Mouse (Mus musculus) neural tube, embryonic 14.5 days (tissue): ENCODE measurements at regions not wholly inside any gene's neighbourhood (a gene's known extent, or its start where the extent isn't known, plus 50 kb on each side); places are given as distances from the start of the nearest gene placed in this dataset.
"Not testable (repeated sequence)": the region's sequence is repeated elsewhere in the genome, so short reads cannot be mapped to it uniquely, and the experiment has no call there.

ENCODE experiments used
- ATAC-seq: fragments of 200-750 bp; cut with Nextera tagmentation; 2 replicates; pipeline ENCODE4 v1.8.0; 2017; ENCODE audit warnings: low read depth, mild to moderate bottlenecking, moderate TSS enrichment, moderate library complexity
- H3K27ac ChIP-seq: fragments of 300-500 bp; sonication (generic); 2 replicates; pipeline ENCODE4 v1.5.1; 2014; ENCODE audit warnings: low read depth, mild to moderate bottlenecking, control low read depth, low read length, moderate library complexity, mixed read lengths
- H3K27me3 ChIP-seq: fragments of 300-500 bp; sonication (generic); 2 replicates; pipeline ENCODE4 v1.6.1; 2014; ENCODE audit warnings: low read length; ENCODE audit not compliant: control insufficient read depth, insufficient read depth
- H3K36me3 ChIP-seq: fragments of 300-500 bp; sonication (generic); 2 replicates; pipeline ENCODE4 v1.6.1; 2014; ENCODE audit warnings: low read length, mixed read lengths; ENCODE audit not compliant: control insufficient read depth, insufficient read depth
- H3K4me1 ChIP-seq: fragments of 300-500 bp; sonication (generic); 2 replicates; pipeline ENCODE4 v1.6.1; 2014; ENCODE audit warnings: low read length; ENCODE audit not compliant: control insufficient read depth, insufficient read depth
- H3K4me2 ChIP-seq: fragments of 300-500 bp; sonication (generic); 2 replicates; pipeline ENCODE4 v1.6.1; 2014; ENCODE audit warnings: mild to moderate bottlenecking, low read depth, low read length, control low read depth
- H3K4me3 ChIP-seq: fragments of 300-500 bp; sonication (generic); 2 replicates; pipeline ENCODE4 v1.5.1; 2014; ENCODE audit warnings: low read depth, low read length, control low read depth, mixed read lengths
- H3K9ac ChIP-seq: fragments of 300-500 bp; sonication (generic); replicated peaks from 2 replicates; pipeline ENCODE4 v1.6.1; 2014; ENCODE audit warnings: low read depth, mild to moderate bottlenecking, control low read depth, low read length, mixed read lengths
- H3K9me3 ChIP-seq: fragments of 300-500 bp; sonication (generic); 2 replicates; pipeline ENCODE4 v1.6.1; 2016; ENCODE audit warnings: low read length; ENCODE audit not compliant: control insufficient read depth
- WGBS: fragments of 180-500 bp; shearing (Covaris S2); extraction: QIAGEN DNeasy Blood & Tissue Kit; methylation state at CpG from one replicate; pipeline ENCODE4 v1.1.7; 2014; 5-methylcytosine and 5-hydroxymethylcytosine counted together

- ATAC-seq: no peak
- H3K4me1 ChIP-seq: no peaks in the 10 kb centered on the region
- H3K36me3 ChIP-seq: no peaks in the 10 kb centered on the region
- no peak overlapping the region for H3K27ac ChIP-seq
- H3K4me2 ChIP-seq: no peak overlapping the region
- H3K9me3 ChIP-seq: no peaks in the 10 kb centered on the region
- H3K9ac ChIP-seq: no peak overlapping the region
- WGBS: 68% methylated on average over 1 of the region's 1 CpGs
- no peaks in the 10 kb centered on the region for H3K27me3 ChIP-seq
- H3K4me3 ChIP-seq: no peak overlapping the region
Observed at GRCm38 (mm10) chr14:17513756-17514155, 146.3 kb upstream of the Thrb start.

GRCm38 (mm10) chr14:17522696-17523095 lies 137.4 kb upstream of the Thrb start:
- no peaks in the 10 kb centered on the region for H3K36me3 ChIP-seq
- H3K4me2 ChIP-seq: no peak overlapping the region
- no peaks in the 10 kb centered on the region for H3K4me1 ChIP-seq
- H3K9ac ChIP-seq: no peak overlapping the region
- no peak overlapping the region for H3K4me3 ChIP-seq
- no peak overlapping the region for H3K27ac ChIP-seq
- no peaks in the 10 kb centered on the region for H3K27me3 ChIP-seq
- 91% methylated on average over 3 of the region's 3 CpGs for WGBS
- no peaks in the 10 kb centered on the region for H3K9me3 ChIP-seq
- ATAC-seq: no peak

GRCm38 (mm10) chr14:17523916-17524315 lies 136.1 kb upstream of the Thrb start:
- Histone ChIP-seq H3K27me3 (no peaks in the 10 kb centered on the region), H3K27ac (no peak overlapping the region), H3K4me3 (no peak overlapping the region), H3K9me3 (no peaks in the 10 kb centered on the region), H3K36me3 (no peaks in the 10 kb centered on the region), H3K4me1 (no peaks in the 10 kb centered on the region), H3K4me2 (no peak overlapping the region), H3K9ac (no peak overlapping the region)
- WGBS: 73% methylated on average over 4 of the region's 4 CpGs
- ATAC-seq: no peak

GRCm38 (mm10) chr14:17539322-17539721 lies 120.7 kb upstream of the Thrb start:
- ATAC-seq: no peak
- Histone ChIP-seq H3K4me3 (no peak overlapping the region), H3K27me3 (no peaks in the 10 kb centered on the region), H3K9me3 (no peaks in the 10 kb centered on the region), H3K9ac (no peak overlapping the region), H3K27ac (no peak overlapping the region), H3K4me2 (no peak overlapping the region), H3K36me3 (no peaks in the 10 kb centered on the region), H3K4me1 (no peaks in the 10 kb centered on the region)
- WGBS: 91% methylated on average over 1 of the region's 1 CpGs

- ATAC-seq: no peak
- WGBS: 96% methylated on average over 1 of the region's 1 CpGs
- H3K27me3 ChIP-seq: no peaks in the 10 kb centered on the region
- H3K9me3 ChIP-seq: no peaks in the 10 kb centered on the region
- no peaks in the 10 kb centered on the region for H3K36me3 ChIP-seq
- H3K4me2 ChIP-seq: no peak overlapping the region
- H3K9ac ChIP-seq: no peak overlapping the region
- no peak overlapping the region for H3K27ac ChIP-seq
- no peaks in the 10 kb centered on the region for H3K4me1 ChIP-seq
- H3K4me3 ChIP-seq: no peak overlapping the region
Observed at GRCm38 (mm10) chr14:17556458-17556857, 103.6 kb upstream of the Thrb start.

- H3K36me3 ChIP-seq, H3K4me3 ChIP-seq, H3K27ac ChIP-seq, H3K9ac ChIP-seq, H3K4me2 ChIP-seq, H3K27me3 ChIP-seq, H3K9me3 ChIP-seq, H3K4me1 ChIP-seq, ATAC-seq: not testable (repeated sequence)
- 46% methylated on average over 3 of the region's 3 CpGs for WGBS
Observed at GRCm38 (mm10) chr14:17560001-17560400, 100.1 kb upstream of the Thrb start.

- Histone ChIP-seq H3K36me3 (no peaks in the 10 kb centered on the region), H3K9me3 (no peaks in the 10 kb centered on the region), H3K4me1 (no peaks in the 10 kb centered on the region), H3K4me3 (no peak overlapping the region), H3K27ac (no peak overlapping the region), H3K4me2 (no peak overlapping the region), H3K27me3 (no peaks in the 10 kb centered on the region), H3K9ac (no peak overlapping the region)
- 57% methylated on average over 1 of the region's 1 CpGs for WGBS
- no peak for ATAC-seq
Observed at GRCm38 (mm10) chr14:17567927-17568326, 92.1 kb upstream of the Thrb start.

GRCm38 (mm10) chr14:17569087-17569636 lies 90.9 kb upstream of the Thrb start:
- no peaks in the 10 kb centered on the region for H3K36me3 ChIP-seq
- H3K27me3 ChIP-seq: no peaks in the 10 kb centered on the region
- no peak for ATAC-seq
- no peak overlapping the region for H3K4me2 ChIP-seq
- H3K4me1 ChIP-seq: no peaks in the 10 kb centered on the region
- H3K9ac ChIP-seq: no peak overlapping the region
- H3K27ac ChIP-seq: no peak overlapping the region
- H3K4me3 ChIP-seq: no peak overlapping the region
- H3K9me3 ChIP-seq: no peaks in the 10 kb centered on the region
- 81% methylated on average over 2 of the region's 2 CpGs for WGBS

- no peak for ATAC-seq
- 93% methylated on average over 1 of the region's 1 CpGs for WGBS
- Histone ChIP-seq H3K9me3 (no peaks in the 10 kb centered on the region), H3K27me3 (no peaks in the 10 kb centered on the region), H3K4me3 (no peak overlapping the region), H3K9ac (no peak overlapping the region), H3K27ac (no peak overlapping the region), H3K4me1 (no peaks in the 10 kb centered on the region), H3K4me2 (no peak overlapping the region), H3K36me3 (no peaks in the 10 kb centered on the region)
Observed at GRCm38 (mm10) chr14:17578776-17579175, 81.3 kb upstream of the Thrb start.

- Histone ChIP-seq H3K4me3 (no peak overlapping the region), H3K4me1 (no peaks in the 10 kb centered on the region), H3K36me3 (no peaks in the 10 kb centered on the region), H3K27ac (no peak overlapping the region), H3K9ac (no peak overlapping the region), H3K27me3 (no peaks in the 10 kb centered on the region), H3K9me3 (no peaks in the 10 kb centered on the region), H3K4me2 (no peak overlapping the region)
- no peak for ATAC-seq
Observed at GRCm38 (mm10) chr14:17589595-17589994, 70.5 kb upstream of the Thrb start.
